Mouse (Mus musculus) cerebellum, adult 18-20 months (tissue): Measurements from ENCODE around the gene Gm12886.

Experiments
- DNase-seq, 2 experiments: peaks; one replicate each; pipeline ENCODE4 v3.0.0; 2021

The Gm12886 gene

GRCm38 (mm10) chr4:121422999-121423398, at the start of gene Gm12886:
Gene Gm12886, minus strand, starts transcription at chr4:121423099.
- no peak for DNase-seq
